Mouse (Mus musculus) kidney, adult 2 months (tissue): ENCODE data around the gene Mast4. TPM values are rescaled to one million over a fixed set of nuclear protein-coding genes. Genes with fewer than 3 reads are reported as not detected.

ENCODE experiments used
- DNase-seq: peaks from one replicate; pipeline ENCODE4 v3.0.0; 2021
- H3K27ac ChIP-seq: fragments of 200-500 bp; 2 replicates; pipeline ENCODE4 v1.5.1; 2012; ENCODE audit warnings: low read depth, low read length, control low read depth, inconsistent platforms; ENCODE audit not compliant: insufficient read depth
- H3K27me3 ChIP-seq: fragments of 200-500 bp; replicated peaks from 2 replicates; pipeline ENCODE4 v1.6.1; 2012; ENCODE audit warnings: mild to moderate bottlenecking, moderate library complexity, low read length, inconsistent platforms; ENCODE audit not compliant: control insufficient read depth, insufficient read depth
- H3K36me3 ChIP-seq: fragments of 200-500 bp; 2 replicates; pipeline ENCODE4 v1.6.1; 2012; ENCODE audit warnings: mild to moderate bottlenecking, moderate library complexity, low read length, inconsistent platforms; ENCODE audit not compliant: control insufficient read depth, insufficient read depth
- H3K4me1 ChIP-seq: fragments of 200-500 bp; 2 replicates; pipeline ENCODE4 v1.6.1; 2011; ENCODE audit warnings: low read length; ENCODE audit not compliant: control insufficient read depth, insufficient read depth
- H3K4me3 ChIP-seq: fragments of 200-500 bp; 2 replicates; pipeline ENCODE4 v1.5.1; 2011; ENCODE audit warnings: mild to moderate bottlenecking, low read depth, low read length, control low read depth; ENCODE audit not compliant: insufficient read depth
- CTCF ChIP-seq: fragments of 200-500 bp; conservative IDR thresholded peaks from 2 replicates; pipeline ENCODE4 v1.5.1; 2011; ENCODE audit warnings: low read depth, mild to moderate bottlenecking, control low read depth, low read length, moderate library complexity, mixed read lengths; ENCODE audit not compliant: insufficient read depth, insufficient read length
- POLR2A ChIP-seq: fragments of 200-500 bp; IDR thresholded peaks from one replicate; pipeline ENCODE4 v1.6.1; 2011; ENCODE audit warnings: low read depth, low read length, control low read depth
- WGBS: fragments of 180-500 bp; shearing (Covaris S2); methylation state at CpG from one replicate; pipeline ENCODE4 v1.1.7; 2018; 5-methylcytosine and 5-hydroxymethylcytosine counted together
- polyA plus RNA-seq: library from polyadenylated mRNA; depleted of rRNA; stranded (reverse); fragments of >200 nt; gene quantifications from 2 replicates; pipeline ENCODE4 v1.2.3, GENCODE M21; 2012

Gene Mast4
- polyA plus RNA-seq, 1 experiment = 6.5 TPM

DNA sequence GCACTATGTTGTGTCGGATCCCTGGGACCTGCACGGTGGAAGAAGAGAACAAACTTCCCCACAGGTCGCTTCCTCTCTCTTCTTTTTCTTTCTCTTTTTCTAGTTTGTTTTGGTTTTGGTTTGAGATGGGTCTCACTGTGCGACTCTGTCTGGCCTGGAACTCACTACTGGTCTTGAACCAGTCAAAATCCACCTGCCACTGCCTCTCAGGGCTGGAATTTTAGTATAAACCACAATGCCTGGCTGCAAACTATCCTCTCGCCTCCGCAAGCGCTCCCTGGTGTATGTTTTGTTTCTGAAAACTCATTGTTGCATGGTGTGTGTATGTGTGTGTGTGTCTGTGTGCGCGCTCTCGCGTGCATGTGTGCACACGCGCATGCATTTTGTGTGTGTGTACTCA, 446.8 kb downstream of the Mast4 start:
- Histone ChIP-seq H3K36me3 (no peaks in the 10 kb centered on the region), H3K27ac (no peak overlapping the region), H3K27me3 (no peaks in the 10 kb centered on the region), H3K4me3 (no peak overlapping the region), H3K4me1 (peaks cover 9% of the 10 kb centered on the region)
- TF ChIP-seq CTCF (no peak), POLR2A (no peak)
- no peak for DNase-seq
- 98% methylated on average over 13 of the region's 13 CpGs for WGBS

DNA sequence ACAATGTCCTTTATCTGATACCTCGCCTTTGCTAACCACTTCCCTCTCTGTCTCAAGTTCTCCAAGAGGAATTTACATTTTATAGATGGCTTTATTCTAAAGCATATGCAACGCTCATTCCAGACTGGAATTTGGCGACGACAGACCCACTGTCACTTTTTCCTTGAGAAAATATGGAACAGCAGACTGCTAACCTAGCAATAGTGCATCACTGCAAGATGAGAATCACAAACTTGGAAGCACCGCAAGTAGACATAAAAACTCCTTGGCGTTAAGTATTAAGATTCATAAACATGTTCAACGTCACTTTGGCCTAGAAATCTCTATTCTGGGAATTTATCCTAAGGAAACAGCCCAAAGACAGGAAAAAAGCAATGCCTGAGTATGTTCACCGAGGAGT, 447.5 kb downstream of the Mast4 start:
- H3K36me3 ChIP-seq = no peaks in the 10 kb centered on the region
- H3K27ac ChIP-seq = no peak overlapping the region
- TF ChIP-seq POLR2A (no peak), CTCF (no peak)
- no peaks in the 10 kb centered on the region for H3K27me3 ChIP-seq
- DNase-seq = no peak
- no peak overlapping the region for H3K4me3 ChIP-seq
- 85% methylated on average over 8 of the region's 8 CpGs for WGBS
- peaks cover 9% of the 10 kb centered on the region for H3K4me1 ChIP-seq

DNA sequence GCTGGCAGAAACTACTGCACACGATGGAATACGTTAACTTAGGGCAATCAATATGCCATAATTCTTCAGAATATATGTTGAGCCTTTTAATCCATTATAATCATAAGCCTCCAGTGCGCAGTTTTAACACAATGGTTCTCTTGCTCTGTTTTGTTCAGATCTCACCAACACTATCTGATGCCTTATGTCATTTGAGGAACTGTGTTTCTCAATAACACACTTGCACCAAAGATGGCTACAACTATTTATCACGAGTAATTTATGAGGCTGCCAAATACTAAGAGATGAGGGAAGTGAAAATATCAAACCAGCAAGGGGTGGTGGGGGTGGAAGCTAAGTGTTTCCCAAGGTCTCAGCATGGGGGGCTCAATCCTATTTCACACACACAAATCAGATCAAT, 448.1 kb downstream of the Mast4 start:
- TF ChIP-seq CTCF = no peak
- Histone ChIP-seq H3K27me3 (no peaks in the 10 kb centered on the region), H3K27ac (no peak overlapping the region), H3K4me3 (no peak overlapping the region), H3K36me3 (no peaks in the 10 kb centered on the region), H3K4me1 (peaks cover 9% of the 10 kb centered on the region)
- DNase-seq = no peak
- WGBS = 81% methylated on average over 4 of the region's 4 CpGs

DNA sequence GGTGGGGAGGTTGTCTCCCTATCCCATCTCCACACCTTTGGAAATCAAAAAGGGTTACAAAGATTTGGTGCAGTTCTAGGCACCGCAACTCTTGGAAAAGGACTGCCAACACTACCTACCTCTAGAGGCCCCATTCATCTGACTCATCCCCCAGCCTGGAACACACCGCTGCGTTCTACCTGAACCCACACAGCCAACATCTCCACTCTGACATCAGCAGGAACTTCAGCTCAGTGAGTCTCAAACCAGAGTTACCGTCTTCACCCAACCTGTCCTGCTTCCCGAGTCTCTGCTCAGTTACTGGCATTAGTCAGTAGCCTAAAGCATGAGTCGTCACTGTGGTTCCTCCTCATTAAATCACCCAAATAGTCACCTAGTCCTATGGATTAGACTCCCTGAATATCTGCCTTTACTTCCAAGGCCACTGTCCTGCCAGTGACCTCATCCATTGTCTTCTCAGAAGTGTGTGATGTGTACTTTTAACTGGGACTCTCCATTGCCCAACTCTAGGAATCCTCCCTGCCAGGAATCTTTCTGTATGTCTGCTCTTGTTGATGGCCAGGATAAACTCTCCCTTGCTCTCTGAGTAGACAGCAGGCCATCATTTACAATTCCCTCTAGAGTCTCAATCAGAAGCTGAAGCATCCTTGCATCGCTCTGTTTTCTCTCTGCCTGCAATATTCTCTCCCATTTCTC, 453.8 kb downstream of the Mast4 start:
- H3K27ac ChIP-seq = no peak overlapping the region
- TF ChIP-seq CTCF (no peak), POLR2A (no peak)
- H3K36me3 ChIP-seq = no peaks in the 10 kb centered on the region
- H3K27me3 ChIP-seq = no peaks in the 10 kb centered on the region
- DNase-seq = no peak
- H3K4me1 ChIP-seq = no peaks in the 10 kb centered on the region; the same call in 1 of the 2 replicates
- 88% methylated on average over 7 of the region's 7 CpGs for WGBS
- no peak overlapping the region for H3K4me3 ChIP-seq

DNA sequence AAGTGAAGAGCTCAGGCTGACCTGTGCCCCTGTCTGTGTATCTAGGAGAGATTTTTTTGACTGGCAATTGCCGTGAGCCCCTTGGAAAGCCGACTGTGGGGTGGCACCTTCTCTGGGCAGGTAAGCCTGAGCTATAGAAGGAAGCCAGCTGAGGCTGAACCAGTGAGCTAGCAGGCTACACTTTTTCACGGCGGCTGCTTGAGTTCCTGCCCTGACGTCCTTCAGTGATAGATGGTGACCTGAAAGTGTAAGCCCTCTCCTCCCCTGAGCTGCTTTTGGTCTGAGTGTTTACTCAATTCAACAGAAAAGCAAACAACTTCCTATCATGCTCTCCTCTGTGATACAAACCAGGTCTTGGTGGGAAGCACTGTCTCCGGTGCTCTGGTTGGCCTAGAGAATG, 455.7 kb downstream of the Mast4 start:
- WGBS = 62% methylated on average over 6 of the region's 6 CpGs
- Histone ChIP-seq H3K27ac (no peak overlapping the region), H3K27me3 (no peaks in the 10 kb centered on the region), H3K36me3 (no peaks in the 10 kb centered on the region), H3K4me3 (no peak overlapping the region), H3K4me1 (no peaks in the 10 kb centered on the region; the same call in 1 of the 2 replicates)
- no peak for DNase-seq
- TF ChIP-seq CTCF (no peak), POLR2A (no peak)

DNA sequence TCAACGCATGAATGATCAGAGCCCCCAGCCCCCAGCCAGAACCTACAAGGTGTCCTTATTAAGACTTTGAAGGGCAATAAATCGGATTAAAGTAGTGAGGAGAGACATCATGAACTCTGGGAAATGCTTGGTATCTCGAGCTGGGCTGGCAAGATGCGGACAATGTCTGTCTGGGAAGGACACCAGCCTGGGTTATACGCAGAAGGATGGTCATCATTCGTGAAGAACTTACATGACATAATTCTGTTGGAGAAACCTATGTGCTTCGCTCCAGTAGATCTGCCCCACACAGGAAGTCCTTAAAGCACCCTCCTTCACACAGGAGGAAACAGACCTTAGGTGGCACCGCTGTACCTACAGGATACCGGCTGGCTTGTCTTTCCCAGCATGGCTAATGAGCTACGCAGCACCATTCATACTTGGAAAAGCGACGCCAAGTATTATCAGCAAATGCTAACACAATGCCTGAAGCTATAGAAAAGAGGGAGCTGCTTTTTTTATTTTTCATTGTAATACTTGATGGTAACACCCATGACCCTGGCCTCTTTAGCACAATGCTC, 456.5 kb downstream of the Mast4 start:
- no peak for TF ChIP-seq POLR2A
- TF ChIP-seq CTCF = no peak
- no peak for DNase-seq
- WGBS = 77% methylated on average over 12 of the region's 12 CpGs
- H3K27me3 ChIP-seq = no peaks in the 10 kb centered on the region
- no peaks in the 10 kb centered on the region; the same call in 1 of the 2 replicates for H3K4me1 ChIP-seq
- H3K36me3 ChIP-seq = no peaks in the 10 kb centered on the region
- no peak overlapping the region for H3K4me3 ChIP-seq
- no peak overlapping the region for H3K27ac ChIP-seq

DNA sequence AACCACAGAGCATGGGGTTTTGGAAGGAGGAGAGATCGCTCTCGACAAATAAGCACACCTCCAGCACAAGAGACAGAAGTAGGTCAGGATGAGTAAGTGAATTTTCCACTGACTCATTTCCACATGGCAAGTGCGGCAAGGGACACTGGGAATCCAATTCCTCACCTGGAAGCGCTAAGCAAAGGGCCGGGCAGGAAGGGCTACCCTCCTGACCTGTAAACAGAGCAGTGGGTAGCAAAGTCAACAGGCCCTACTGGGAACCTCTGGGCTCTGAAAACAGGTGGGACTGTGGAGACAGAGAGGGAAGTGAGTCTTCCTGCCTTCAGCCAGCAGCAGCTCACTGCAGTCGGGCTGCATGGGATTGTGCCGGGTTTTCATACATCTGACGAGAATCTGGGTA, 457.1 kb downstream of the Mast4 start:
- 75% methylated on average over 8 of the region's 8 CpGs for WGBS
- Histone ChIP-seq H3K27me3 (no peaks in the 10 kb centered on the region), H3K4me1 (no peaks in the 10 kb centered on the region; the same call in 1 of the 2 replicates), H3K27ac (no peak overlapping the region), H3K36me3 (no peaks in the 10 kb centered on the region), H3K4me3 (no peak overlapping the region)
- TF ChIP-seq CTCF (no peak), POLR2A (no peak)
- DNase-seq = no peak
